Mouse (Mus musculus) skeletal muscle tissue, adult 2 months (tissue): ENCODE measurements around the gene Prkcb.

Source experiments
- DNase-seq: peaks from one replicate; pipeline ENCODE4 v3.0.0-alpha.2; 2012; ENCODE audit warnings: low read depth, low spot score

Prkcb gene

DNA sequence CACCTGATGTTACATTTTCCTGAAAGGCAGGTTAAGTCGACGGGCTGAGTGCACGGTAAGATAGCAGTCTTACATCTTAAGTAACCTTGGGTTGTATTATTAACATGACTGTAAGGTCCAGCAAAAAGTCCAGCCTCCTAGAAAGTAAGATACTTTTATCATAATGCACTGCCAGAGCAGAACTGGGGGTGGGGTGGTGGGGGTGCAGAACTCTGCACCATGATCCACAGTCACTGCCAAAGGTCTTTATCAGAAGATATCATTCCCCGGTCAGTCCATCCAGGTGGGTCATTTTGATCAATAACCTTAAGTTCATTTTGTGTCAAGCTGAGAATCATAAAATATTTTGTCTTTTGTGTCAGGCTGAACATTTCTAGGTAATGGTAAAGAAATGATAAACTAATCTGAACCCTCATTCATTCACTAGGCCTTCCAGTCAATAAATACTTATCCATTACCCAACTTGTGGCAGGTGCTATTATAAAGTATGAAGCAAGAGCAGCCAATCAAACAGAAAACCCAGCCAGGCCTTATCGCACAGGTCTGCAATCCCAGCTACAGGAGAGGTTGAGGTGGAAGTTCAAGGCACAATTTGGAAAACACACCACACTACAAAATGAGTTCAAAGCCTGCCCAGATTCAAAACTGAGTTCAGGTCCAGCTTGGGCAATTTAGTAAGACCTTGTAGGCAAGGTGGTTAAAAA is 369.0 kb downstream of the Prkcb start:
- no peak for DNase-seq

DNA sequence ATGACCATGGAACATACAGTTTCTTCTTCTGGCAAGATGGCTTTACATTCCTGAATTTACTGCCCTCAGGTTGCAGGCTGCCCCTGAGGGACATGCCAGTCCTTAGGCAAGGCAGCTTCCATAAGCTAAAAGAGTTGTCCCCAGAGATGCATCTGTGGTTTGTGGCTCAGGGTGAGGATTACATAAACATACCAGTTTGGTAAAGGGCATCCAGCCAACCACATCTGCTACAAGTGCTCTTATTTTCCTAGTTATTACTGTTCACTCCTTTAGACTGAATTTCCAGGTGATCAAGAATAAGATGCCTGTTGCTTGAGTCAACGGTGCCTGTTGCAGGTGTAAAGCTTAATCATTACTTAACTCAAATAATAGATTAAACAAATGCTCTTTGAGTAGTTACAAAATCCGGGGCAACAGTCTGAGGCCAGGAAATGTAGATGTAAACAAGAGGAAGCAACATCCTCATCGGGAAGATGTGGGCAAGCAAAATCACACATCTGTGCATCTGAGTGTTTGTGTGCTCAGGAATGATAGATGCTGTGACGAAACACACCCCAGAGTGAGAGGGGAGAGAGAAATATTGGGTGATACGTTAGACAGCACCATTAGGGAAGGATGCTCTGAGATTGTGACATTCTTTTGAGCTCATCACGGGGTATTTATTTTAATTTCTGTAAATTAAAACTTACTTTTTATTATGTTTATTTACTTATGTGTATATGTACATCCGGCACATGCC is 376.9 kb downstream of the Prkcb start:
- no peak for DNase-seq

DNA sequence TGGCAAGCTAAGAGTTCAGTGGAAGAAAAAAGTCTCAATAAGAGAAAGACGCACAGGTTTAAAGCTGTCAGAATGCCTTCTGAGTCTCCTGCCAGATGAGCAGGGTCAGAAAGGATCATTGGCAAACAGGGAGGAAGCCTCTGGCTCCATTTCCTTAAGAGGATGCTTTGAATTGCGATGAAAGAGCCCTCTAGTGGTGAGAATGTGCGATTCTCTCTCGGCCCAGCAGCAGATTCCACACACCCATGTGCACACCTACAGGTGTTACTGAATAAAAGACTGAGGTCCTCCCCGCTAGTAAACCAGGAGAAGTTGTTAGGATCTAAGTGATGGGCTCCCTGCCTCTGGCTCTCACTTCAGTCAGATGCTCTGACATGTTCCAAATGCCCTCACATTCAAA is 379.4 kb downstream of the Prkcb start:
- DNase-seq = no peak

DNA sequence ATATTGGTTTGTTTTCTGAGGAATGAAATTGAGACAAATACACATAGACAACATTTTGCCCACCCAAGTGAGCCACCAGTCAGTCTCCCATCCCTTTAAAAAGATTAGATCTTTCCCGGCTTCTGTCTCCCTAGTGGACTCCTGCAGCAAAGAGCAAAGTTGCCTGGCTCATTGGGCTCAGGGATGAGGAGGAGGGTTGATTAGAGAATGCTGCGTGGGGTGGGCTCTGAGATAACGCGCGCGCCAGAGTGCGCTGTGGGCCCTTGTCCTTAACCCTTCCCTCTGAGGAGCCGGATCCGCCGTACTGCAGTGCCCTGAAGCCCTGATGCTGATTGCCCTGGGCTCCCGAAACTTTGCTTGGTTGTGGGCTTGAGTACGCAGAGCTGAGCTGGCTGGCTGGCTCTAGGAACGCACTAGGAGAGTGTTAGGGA is 381.9 kb downstream of the Prkcb start, which contains the start of gene Cacng3:
Gene Cacng3 (plus strand): TSS at position 51 of the 431 bp plus-strand sequence.
- no peak for DNase-seq

DNA sequence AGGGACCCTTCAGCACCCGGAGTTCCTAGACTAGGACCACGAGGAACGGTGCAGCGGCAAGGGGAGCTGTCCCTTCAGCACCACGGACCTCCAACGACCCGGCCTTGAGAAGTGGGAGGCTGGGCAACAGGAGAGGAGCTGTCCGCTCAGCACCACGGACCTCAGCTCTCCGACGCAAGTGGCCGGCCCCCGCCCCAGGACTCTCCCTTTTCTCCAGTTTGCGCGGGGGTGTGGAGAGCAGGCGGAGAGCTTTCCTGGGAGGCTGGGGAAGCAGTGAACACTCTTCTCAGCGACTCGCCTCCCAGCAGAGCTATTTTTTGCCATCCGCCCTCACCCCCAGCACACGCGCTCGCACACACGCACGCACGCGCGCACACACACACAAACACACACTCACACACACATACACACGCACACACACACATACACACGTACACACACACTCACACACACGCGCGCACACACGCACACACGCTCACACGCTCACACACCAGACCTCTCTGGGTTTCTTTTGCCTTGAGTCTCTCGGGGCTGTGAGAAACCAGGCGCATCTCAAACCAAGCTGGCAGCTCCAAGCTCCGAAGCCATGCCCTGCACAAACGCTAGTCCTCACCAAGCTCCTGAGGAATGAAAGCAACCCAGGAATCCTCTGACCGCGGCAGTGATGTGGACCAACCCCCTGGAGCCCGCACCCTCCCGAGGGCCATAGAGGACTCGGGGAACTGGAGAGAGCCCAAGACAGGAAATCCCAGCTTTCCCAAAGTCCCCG is 382.5 kb downstream of the Prkcb start:
- DNase-seq = peak; percentile 38

DNA sequence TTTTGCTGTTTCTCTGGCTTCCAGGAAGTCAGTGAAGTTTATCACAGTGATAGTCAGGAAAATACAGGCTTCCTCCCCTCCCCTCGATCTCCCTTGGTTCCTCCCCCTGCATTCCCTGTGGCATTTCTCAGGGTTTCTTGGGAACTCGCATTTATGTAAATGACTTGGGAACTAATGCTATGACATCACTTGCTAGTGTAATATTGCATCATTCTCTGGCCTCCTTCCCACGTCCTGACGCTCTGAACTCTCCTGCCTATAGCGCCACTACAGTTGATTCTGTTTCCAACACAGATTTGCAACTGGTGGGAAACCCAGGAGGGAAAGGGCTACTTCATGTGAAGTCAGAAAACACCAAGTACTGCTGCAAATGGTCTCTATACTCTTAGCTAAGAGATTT is 384.4 kb downstream of the Prkcb start:
- no peak for DNase-seq

DNA sequence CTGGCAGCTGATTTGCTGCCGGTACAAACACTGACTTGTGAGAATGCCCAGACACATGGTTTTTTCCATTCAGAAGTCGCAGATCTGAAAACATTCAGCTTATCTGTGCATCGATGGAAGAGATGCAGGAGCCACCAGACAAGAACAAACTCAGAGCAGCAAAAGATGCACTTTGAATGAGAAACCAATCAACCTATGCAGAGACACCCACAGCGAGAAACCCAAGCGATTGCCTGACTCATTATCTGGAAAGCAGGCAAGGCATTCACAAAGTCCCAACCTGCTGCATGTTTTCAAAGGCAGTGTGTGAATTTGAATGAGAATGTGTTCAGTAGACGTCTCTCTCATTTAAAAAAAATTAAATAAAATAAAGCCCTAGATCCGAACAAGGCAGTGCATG is 386.7 kb downstream of the Prkcb start:
- DNase-seq = no peak
